Mouse (Mus musculus) thymus, adult 2 months (tissue): ENCODE data around the gene Lrpap1.

Experiments used
- CTCF ChIP-seq: fragments of 200-500 bp; IDR thresholded peaks from 2 replicates; pipeline ENCODE4 v1.5.1; 2012; ENCODE audit warnings: mild to moderate bottlenecking, control low read depth, low read length, moderate library complexity, borderline replicate concordance; ENCODE audit not compliant: control insufficient read depth, poor library complexity, insufficient read depth; ENCODE audit errors: extremely low read depth
- POLR2A ChIP-seq: fragments of 200-500 bp; IDR thresholded peaks from 2 replicates; pipeline ENCODE4 v1.6.1; 2012; ENCODE audit warnings: mild to moderate bottlenecking, low read length, control low read depth, moderate library complexity; ENCODE audit not compliant: control insufficient read depth, poor library complexity, insufficient read depth; ENCODE audit errors: extremely low read depth

DNA sequence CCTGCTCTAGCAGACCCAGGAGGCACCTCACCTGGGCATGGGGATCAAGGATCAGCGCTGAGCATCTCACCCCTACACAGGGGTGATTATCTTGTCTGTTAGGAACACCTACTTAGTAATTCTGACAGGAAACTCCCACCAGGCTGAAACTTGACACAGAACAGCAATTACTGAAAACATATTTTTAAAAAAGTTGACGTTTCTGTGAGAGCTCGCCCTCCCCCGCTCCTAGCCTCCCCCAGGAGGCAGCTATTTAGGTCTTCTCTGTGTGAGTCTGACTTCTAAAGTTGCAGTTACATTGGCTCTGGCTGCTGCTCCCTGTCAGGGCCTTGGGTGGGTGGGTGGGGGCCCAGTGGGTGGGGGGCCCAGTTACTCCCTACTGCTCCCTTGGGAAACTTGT lies 6.9 kb upstream of the Lrpap1 start:
- TF ChIP-seq CTCF: no peak
- TF ChIP-seq POLR2A: no peak
